Mouse (Mus musculus): Measurements from ENCODE around the gene March5. TPM values are rescaled to one million over a fixed set of nuclear protein-coding genes. Genes with fewer than 3 reads are reported as not detected.
"Not testable (repeated sequence)": the region's sequence is repeated elsewhere in the genome, so short reads cannot be mapped to it uniquely, and the experiment has no call there.

Gene March5
- total RNA-seq (2022), result 10 to 100 TPM; 78.2 to 89.8 (median 82.3) TPM

DNA sequence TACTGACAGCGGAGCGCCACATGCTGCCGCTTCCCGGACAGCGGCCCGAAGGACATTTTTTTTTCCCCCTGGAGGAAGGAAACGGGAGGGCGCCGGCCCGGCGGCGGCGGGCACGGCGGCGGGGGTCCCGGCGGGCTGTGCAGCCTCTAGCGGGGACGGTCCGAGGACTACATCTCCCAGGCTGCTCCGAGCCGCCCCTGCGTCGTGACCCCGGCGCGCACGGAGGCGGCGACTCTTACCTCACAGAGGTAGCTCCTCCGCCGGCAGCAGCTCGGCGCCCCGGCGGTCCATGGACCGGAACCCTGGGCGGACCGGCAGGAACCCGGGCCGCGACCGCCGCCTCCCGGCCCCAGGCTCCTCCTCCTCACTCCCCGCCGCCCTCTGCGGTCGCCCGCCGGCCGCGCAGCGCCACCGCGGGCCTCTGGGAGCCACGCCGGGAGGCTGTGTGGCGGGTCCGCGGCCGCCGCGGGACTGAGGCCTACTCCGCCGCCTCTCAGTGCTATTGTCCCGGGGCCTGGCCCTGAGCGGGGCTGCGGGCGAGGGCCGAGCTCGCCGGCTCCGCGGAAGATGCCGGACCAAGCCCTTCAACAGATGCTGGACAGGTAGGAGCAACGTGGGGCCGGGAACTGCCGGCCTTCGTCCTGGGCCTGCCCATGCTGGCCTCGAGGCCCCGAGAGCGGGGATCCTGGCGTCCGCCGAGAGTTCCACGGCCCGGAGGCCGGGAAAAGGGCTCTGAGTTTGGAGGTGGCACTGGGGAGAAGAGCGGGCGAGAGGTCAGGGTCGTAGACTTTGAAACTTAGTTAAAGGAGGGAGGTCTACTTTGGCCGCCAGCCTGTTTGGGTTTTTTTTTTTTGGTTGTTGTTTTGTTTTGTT is at the start of gene March5:
TSS of gene March5 (plus strand) at position 241 of the 873 bp plus-strand sequence.
- peak; percentile 80 to 88 for DNase-seq (ENCODE audit: low spot score in 2 of 2)

DNA sequence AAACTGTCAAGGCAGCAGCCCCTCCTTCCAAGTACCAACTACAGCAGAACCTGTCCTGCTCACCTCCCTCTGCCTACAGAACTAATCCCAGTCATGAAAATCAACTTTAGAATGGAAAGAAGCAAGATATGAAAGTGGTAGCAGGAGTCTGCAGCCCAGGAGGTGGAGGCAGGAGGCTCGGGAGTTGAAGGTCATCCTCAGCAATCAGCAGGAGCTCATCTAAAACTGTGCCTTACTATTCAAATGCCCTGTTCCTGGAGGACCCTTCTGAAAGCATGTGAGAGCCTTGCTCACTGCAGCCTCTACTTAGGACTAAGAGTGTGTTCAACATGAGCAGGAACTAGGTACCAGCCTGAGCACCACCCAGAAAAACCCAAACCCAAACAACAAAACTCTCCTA is 35.2 kb upstream of the March5 start:
- no peak for DNase-seq (ENCODE audit: low spot score in 2 of 2)

DNA sequence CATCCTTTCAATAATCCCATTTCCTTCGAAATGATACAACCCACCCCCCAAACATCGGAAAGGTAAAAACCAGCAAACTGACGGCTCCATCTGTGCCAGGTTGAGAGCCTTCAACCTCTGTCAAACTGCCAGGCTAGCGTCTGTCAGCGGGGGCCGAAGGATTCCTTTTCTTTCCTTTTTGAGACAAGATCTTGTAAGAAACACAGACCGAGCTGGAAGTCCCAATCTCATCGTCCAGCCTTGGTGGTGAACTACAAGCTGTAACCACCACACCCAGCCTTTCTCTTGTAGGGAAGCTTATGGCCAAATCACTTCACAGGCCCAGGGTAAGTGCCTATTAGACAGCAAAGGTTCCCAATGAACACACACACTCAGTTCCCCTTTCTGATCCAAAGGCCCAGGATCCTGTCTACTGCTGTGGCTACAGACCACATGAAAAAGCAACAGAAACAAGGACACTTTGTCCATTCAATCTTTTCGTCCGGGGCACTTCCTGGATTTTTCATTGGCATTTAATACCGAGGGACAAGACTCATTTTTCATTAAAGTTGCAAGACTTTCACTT is 34.7 kb upstream of the March5 start:
- DNase-seq (ENCODE audit: low spot score in 2 of 2), result no peak

DNA sequence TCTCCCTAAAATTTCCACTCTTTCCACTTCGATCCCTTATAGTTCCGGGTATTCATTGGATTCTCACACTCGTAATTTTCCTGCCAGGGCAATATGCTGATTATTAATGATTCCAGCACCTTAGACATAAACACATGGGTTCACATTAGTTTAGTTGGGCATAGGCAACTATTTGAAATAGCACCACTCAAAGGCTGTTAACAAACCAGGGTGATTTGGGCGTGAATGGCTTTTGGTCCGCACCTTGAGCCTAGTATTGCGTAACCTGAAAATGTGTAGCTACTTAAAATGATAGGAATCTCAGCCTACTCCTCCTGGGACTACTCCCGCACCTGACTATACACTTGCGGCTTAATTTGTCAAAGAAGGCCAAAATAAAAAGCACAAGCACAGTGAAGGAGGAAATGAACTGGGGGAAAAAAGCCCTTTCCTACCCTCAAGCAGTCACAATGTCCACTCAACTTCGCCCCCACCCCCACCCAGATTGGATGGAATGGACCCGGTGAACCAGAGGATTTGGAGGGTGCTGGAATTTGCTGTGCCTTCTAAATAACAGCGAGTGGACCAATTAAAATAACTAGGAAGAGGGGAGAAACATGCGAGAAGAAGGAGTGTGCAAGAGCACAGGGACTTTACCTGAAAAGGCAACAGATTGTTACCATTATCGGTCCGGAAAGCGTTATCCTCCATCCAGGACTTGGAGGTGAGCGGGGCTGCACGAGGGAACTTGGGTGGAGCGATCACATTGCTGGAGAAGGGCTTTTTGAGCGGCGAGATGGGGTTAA is 33.8 kb upstream of the March5 start:
- DNase-seq (ENCODE audit: low spot score in 2 of 2), result no peak

DNA sequence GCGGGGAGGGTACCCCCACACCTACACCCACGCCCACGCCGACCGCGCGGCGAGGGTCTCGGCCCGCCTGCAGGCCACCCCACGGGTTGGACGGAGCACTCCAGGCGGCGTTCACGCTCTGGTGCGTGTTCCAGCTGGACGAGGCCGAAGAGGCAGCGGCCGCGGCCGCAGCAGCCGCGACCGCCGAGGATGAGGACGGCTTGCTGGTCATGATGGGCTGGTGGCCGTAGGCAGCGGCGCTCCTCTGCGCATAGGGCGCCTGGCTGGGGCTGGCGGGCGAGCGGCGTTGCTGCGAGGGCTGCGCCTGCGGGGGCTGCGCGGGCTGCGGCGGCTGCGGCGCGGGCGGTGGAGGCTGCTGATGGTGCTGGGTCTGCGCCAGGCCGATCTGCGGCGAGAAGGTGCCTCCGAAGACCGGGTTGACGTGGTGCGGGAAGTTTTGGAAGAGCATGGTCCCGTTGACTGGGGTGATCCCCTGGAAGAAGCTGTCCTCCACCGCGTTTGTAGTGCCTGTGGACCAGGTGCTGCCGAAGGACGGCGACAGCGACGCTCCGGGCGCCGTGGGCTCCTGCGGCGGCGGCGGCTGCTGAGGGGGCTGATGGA is 33.1 kb upstream of the March5 start:
- DNase-seq (ENCODE audit: low spot score in 2 of 2), result peak; percentile 53 to 56

DNA sequence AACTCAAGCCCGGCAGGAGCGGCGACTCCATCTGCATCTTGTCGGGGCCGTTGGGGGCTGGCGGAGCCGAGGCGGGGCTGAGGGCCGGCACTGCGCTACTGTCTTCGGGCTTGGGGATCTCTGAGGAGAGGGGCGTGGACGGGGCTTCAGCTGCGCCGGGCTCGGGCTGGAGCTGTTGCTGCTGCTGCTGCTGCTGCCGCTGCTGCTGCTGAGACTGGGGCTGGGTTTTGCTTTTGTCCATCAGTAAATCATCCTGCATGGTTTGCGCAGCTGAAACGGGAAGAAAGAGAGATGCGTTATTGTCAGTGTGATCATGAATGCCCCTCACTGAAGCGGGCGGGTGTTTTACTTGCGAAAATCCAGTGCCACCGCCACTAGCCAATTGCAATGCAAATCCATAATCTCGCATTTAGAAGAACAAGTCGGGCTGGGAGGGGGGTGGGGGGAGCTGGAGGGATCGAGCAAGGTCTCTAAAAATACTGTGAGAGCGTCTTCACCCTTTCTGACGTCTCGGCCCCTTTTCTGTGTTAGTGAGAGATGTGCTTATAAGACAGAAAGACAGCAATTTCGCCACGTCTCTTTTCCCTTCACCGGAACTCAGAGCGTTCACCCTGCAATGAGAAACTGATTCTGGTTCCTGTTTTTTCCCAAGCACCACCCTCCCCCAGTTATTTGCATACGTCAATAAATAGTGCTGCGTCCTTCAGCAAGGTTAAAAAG is 32.5 kb upstream of the March5 start:
- peak; percentile 56 to 62 for DNase-seq (ENCODE audit: low spot score in 2 of 2)

DNA sequence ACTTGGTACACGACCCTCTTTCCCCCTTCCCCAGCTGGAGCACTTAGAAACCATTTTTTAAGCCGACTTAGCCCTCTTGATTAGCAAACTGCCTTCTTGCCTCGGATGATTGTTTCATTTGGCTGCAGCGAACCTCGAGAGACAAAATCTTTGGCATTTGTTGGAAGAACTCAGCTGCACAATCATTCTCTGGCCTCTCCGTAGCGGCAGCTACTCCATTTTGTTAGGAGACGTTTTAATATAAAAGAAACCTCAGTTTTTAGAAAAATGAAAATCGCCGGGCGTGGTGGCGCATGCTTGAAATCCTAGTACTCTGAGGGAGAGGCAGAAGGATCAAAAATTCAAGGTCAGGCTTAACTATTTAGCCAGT is 31.9 kb upstream of the March5 start:
- no peak for DNase-seq (ENCODE audit: low spot score in 2 of 2)

DNA sequence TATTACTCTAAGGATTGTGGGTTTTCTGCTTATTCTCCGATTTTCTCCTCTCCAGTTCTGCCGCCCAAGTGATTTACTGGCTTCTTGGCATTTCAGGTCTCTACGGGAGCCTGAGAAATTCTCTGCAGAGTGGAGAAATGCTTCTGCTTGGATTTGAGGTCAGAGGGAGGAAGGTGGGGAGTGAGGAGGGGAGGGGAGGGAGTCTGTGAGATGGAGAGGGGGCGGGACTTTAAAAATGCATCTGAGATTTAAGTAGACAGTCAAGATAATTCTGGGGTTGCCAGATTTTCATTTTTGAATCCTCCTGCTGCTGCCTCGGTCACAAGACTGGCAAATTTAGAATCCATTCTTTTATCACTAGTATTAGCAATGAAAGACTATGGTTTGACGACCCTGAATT is 31.4 kb upstream of the March5 start:
- DNase-seq (ENCODE audit: low spot score in 2 of 2), result no peak

DNA sequence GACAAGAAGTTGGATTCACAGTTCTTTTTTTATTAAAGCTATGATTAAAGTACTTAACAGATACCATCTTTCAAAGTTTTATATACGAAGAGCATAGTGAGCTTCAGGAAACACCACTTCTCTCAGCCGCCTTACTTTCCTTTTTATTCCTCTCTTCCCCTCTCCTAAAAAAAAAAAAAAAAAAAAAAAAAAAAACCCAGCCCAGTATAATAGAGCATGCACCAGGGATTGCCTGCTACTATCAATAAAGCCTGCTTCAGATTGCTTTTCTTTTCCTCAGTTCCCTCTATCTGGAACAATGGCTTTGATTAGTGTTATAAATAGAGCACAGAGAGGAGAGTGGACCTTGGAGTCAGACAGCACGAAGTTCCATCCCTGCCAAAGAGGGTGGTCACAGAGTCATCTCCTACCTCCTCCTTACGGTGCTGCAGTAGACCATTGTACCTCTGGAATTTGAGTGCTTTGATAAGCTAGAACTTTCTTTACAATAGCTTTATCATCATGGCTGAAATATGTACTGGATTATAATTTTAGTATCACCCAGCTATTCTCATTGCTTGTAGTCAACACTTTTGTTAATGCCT is 30.4 kb upstream of the March5 start:
- DNase-seq (ENCODE audit: low spot score in 2 of 2), result no peak

DNA sequence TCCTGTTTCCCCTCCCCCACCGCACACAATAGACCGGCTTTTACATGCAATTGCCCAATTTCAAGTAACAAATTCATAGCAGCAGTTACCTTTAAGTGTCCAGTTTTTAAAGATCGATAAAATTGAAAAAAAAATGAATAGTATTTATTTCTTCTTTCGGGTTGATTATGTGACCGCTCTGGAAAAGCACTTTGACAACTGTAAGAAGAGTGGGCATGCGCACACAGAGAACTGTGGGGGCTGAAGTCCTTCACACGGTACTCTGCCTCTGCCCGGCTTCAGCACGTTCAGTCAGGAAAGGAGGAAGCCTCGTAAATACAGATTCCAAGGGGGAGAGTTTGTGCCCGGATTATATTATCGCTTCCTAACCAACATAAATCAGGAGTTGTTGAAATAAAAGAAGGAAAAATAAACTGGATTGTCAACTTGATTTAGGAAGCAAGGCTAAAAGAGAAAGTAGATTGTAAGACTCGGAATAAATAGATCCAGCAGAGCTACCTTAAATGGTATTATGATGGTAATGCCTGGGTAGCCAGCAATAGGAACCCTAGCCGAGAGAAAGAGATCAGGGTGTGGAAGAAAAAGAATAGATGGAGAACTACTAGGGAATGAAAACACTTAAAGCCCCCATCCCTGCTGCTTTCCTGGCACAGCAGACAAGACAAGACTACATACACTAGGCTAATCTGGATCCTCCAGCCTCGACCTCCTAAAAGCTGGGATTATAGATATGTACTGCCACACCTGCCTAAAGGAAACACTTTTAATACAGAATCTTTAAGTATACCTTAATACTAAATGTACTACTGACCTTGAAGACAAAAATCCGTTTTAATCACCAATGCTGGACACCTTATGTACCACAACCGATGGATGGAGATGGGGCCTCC is 29.3 kb upstream of the March5 start:
- DNase-seq (ENCODE audit: low spot score in 2 of 2), result peak in 1 of 2 experiments; percentile 48

DNA sequence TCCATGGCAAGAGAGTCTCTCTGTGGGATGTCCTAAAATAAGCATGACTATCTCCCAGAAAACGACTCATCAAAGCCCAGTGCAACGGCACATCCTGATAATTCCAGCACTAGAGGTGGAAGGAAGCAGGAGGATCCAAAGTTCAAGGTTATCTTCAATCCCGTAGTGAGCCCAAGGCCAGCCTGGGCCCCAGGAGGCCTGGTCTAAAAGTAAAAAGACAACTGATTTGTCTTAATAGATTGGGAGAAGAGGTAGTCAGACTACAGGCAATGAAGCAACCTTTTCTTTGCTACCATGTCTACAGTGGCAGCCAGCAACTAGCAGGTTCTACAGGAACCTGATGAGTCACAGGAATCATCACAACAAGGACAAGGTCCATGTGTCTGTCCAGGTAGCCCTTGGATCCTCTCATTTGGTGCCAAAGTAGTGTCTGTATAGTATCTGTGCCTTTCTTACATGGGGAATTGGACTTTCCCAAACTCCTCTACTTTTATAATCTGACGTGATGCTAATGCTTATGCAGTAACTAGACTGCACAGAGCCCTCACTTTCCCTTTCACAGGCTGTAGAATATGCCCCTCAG is 18.9 kb upstream of the March5 start:
- no peak for DNase-seq (ENCODE audit: low spot score in 2 of 2)

DNA sequence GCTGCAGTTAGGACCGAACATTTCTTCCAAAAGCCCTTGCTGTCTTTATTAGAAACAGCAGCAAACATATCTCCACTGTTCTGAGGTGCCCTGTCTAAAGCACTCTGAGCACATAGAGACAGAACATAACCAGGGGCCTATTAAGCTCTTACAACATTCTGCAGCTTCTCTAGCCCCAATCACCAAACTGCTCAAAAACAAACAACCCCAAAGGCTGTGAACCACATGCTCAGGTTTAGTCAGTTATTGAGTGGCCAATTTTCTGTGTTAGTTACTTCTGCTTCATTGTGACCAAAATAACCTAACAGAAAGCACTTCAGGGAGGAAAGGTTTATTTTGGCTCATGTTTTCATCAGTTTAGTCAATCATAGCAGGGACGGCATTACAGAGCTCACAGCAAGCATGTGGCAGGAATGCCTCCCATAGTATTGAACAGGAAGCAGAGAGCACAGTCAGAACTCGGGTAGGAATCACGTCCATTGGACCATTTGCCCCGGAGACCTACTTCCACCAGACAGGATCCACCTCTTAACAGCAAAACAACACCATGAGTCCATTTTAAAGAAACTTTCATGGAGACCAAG is 14.8 kb upstream of the March5 start:
- no peak for DNase-seq (ENCODE audit: low spot score in 2 of 2)

DNA sequence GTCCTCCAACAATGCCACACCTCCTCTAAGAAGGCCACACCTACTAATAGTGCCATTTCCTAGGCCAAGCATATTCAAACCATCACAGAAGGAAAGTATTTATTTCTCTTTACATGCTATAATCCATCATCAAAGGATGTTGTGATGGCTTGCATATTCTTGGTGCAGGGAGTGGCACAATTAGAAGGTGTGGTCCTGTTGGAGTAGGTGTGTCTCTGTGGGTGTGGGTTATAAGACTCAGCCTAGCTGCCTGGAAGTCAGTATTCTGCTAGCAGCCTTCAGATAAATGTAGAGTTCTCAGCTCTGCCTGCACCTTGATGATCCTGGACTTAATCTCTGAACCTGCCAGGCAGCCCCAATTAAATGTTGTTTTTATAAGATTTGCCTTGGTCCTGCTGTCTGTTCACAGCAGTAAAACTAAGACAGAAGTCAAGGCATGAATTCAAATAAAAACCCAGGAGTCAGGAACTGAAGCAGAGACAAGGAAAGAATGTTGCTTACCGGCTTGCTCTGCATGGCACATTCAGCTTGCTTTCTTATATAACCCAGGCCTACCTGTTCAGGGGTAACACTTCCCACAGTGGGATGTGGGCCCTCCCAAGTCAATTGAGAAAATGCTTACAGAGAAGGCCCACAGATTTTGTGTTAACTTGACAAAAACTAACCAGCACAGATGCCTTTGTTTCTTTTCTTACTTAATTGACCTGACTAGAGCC is 9.0 kb upstream of the March5 start:
- no peak for DNase-seq (ENCODE audit: low spot score in 2 of 2)

DNA sequence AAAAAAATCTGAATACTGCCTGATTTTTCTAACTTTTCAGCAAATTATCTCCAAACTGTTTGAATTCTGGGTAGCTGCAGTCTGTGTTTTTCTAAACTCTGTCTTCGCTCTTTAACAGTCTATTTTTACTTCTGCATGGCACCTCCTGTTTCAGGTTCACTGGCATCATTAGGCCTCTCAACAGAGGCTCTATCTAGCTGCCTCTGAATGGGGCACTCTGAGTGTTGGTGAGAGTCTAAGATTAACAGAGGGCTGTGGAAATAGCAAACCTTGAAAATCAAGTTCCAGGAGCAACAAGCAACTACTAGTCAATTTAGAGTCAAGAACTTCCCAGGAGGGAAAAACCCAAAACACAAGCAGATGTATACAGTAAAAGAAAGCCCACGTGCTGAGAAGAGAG is 7.5 kb upstream of the March5 start:
- no peak for DNase-seq (ENCODE audit: low spot score in 2 of 2)

DNA sequence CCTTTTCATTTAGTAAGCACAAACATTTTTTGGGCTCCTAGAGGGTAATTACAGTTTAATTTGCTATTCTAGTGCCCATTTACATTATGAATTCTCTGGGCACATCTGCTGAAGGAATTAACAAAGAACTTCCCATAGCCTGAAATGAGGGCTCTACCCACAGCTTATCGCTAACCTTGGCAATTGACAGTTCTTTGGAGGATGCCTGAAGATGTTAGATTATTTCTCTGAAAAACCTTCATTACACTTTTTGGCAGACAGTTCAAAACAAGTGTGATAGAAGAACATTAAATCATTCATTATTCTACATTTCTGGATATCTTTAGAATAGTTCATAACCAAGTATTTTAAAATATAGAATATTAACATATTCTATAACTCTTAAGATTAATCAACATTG is 4.0 kb upstream of the March5 start:
- no peak for DNase-seq (ENCODE audit: low spot score in 2 of 2)

DNA sequence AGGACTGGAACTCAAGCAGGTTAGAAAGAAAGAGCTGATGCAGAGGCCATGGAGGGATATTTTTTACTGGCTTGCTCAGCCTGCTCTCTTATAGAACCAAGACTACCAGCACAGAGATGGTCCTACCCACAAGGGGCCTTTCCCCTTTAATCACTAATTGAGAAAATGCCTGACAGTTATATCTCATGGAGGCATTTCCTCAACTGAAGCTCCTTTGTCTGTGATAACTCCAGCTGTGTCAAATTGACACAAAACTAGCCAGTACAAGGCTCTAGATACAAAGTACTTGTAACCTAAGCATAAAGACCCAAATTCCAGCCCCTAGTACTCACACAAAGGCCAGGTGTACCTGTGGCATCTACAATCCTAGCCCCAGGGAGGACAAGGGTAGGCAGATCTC is 2.2 kb upstream of the March5 start:
- DNase-seq (ENCODE audit: low spot score in 2 of 2), result not testable (repeated sequence)

DNA sequence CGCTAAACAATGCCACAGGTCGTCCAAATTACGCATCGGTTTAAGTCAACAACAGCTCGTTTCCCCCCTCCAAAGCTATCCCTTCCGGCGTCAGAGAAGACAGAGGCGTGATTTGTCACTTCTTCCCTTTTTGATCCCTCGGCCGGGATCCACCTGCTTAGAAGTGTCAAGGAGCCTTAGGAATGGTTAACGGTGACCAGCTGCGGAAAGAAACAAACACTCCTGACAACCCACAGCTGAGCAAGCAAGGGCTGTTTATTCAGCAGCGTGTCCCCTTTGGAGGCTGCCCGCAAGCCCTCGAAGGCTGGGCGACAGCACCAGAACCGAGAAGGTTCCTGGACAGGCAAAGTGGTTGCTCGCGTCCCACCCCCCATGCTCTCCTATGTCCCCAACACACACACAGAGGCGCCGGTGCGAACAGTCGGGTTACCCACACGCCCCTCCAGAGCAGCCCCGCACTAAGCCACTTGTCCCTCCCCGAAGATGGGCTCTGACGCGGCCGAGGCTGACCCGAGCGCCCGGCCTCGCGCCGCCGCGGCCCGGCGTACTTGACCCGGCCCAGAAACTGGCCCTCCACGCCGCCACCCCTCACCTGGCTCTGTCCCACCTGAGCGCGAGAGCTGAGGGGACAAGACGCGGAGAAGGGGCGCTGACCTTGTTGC is 571 bp upstream of the March5 start:
- peak; percentile 30 to 49 for DNase-seq (ENCODE audit: low spot score in 2 of 2)

Data from left cerebral cortex, adult 8-10 months (tissue).